Mouse (Mus musculus): ENCODE results near the gene Fbxw7. TPM values are rescaled to one million over a fixed set of nuclear protein-coding genes. Genes with fewer than 3 reads are reported as not detected.

Fbxw7 gene
- polyA plus RNA-seq, 1 experiment from 2014 or later: 8.9 TPM

GRCm38 (mm10) chr3:84985121-84985625, 170.1 kb downstream of the Fbxw7 start:
- 82% methylated on average over 8 of the region's 8 CpGs for WGBS
- Histone ChIP-seq H3K36me3 (ENCODE audit: control insufficient read depth, insufficient read depth, low read length) (peaks cover 3% of the 10 kb centered on the region), H3K9ac (ENCODE audit: low read length) (no peak overlapping the region), H3K27me3 (ENCODE audit: control insufficient read depth, insufficient read depth, low read length) (no peaks in the 10 kb centered on the region), H3K9me3 (ENCODE audit: control insufficient read depth, low read length) (no peaks in the 10 kb centered on the region), H3K27ac (replicated peaks in 1 of 2; ENCODE audit: control insufficient read depth in 1 of 2, insufficient read depth in 1 of 2, low read depth in 2 of 2, low read length in 2 of 2) (no peak overlapping the region), H3K4me3 (ENCODE audit: control insufficient read depth in 1 of 2, insufficient read depth in 1 of 2, low read depth in 1 of 2, low read length in 2 of 2) (no peak overlapping the region), H3K4me2 (ENCODE audit: low read length) (no peak overlapping the region), H3K4me1 (ENCODE audit: control insufficient read depth in 2 of 2, insufficient read depth in 2 of 2, low read length in 2 of 2) (no peaks in the 10 kb centered on the region)
- no peak for ATAC-seq (ENCODE audit: insufficient number of reproducible peaks, insufficient read depth, low FRiP score, low read depth)

GRCm38 (mm10) chr3:84988880-84989279, 173.8 kb downstream of the Fbxw7 start:
- no peak for ATAC-seq (ENCODE audit: insufficient number of reproducible peaks, insufficient read depth, low FRiP score, low read depth)
- no peak overlapping the region for H3K4me2 ChIP-seq (ENCODE audit: low read length)
- 93% methylated on average over 4 of the region's 4 CpGs for WGBS

GRCm38 (mm10) chr3:85005257-85005656, 190.2 kb downstream of the Fbxw7 start:
- H3K9me3 ChIP-seq (ENCODE audit: control insufficient read depth, low read length): no peaks in the 10 kb centered on the region
- no peaks in the 10 kb centered on the region for H3K36me3 ChIP-seq (ENCODE audit: control insufficient read depth, insufficient read depth, low read length)
- no peak for ATAC-seq (ENCODE audit: insufficient number of reproducible peaks, insufficient read depth, low FRiP score, low read depth)
- no peak overlapping the region for H3K4me3 ChIP-seq (ENCODE audit: control insufficient read depth in 1 of 2, insufficient read depth in 1 of 2, low read depth in 1 of 2, low read length in 2 of 2)
- H3K27me3 ChIP-seq (ENCODE audit: control insufficient read depth, insufficient read depth, low read length): no peaks in the 10 kb centered on the region
- no peak overlapping the region for H3K9ac ChIP-seq (ENCODE audit: low read length)
- H3K4me2 ChIP-seq (ENCODE audit: low read length): no peak overlapping the region
- 97% methylated on average over 2 of the region's 2 CpGs for WGBS
- H3K4me1 ChIP-seq (ENCODE audit: control insufficient read depth in 2 of 2, insufficient read depth in 2 of 2, low read length in 2 of 2): no peaks in the 10 kb centered on the region
- H3K27ac ChIP-seq (replicated peaks in 1 of 2; ENCODE audit: control insufficient read depth in 1 of 2, insufficient read depth in 1 of 2, low read depth in 2 of 2, low read length in 2 of 2): no peak overlapping the region

More at GRCm38 (mm10) chr3:84988880-84989279, 173.8 kb downstream of the Fbxw7 start:
- Histone ChIP-seq H3K9me3 (ENCODE audit: control insufficient read depth, low read length) (no peaks in the 10 kb centered on the region), H3K36me3 (ENCODE audit: control insufficient read depth, insufficient read depth, low read length) (no peaks in the 10 kb centered on the region), H3K27me3 (ENCODE audit: control insufficient read depth, insufficient read depth, low read length) (no peaks in the 10 kb centered on the region), H3K4me3 (ENCODE audit: control insufficient read depth in 1 of 2, insufficient read depth in 1 of 2, low read depth in 1 of 2, low read length in 2 of 2) (no peak overlapping the region), H3K27ac (replicated peaks in 1 of 2; ENCODE audit: control insufficient read depth in 1 of 2, insufficient read depth in 1 of 2, low read depth in 2 of 2, low read length in 2 of 2) (no peak overlapping the region), H3K4me1 (ENCODE audit: control insufficient read depth in 2 of 2, insufficient read depth in 2 of 2, low read length in 2 of 2) (no peaks in the 10 kb centered on the region), H3K9ac (ENCODE audit: low read length) (no peak overlapping the region)

- Histone ChIP-seq H3K27ac (replicated peaks in 1 of 2; ENCODE audit: control insufficient read depth in 1 of 2, insufficient read depth in 1 of 2, low read depth in 2 of 2, low read length in 2 of 2) (no peak overlapping the region), H3K4me1 (ENCODE audit: control insufficient read depth in 2 of 2, insufficient read depth in 2 of 2, low read length in 2 of 2) (peaks cover 6 to 7% of the 10 kb centered on the region in 2 experiments; a peak in 1 of 4 replicates), H3K4me3 (ENCODE audit: control insufficient read depth in 1 of 2, insufficient read depth in 1 of 2, low read depth in 1 of 2, low read length in 2 of 2) (no peak overlapping the region), H3K4me2 (ENCODE audit: low read length) (no peak overlapping the region), H3K9me3 (ENCODE audit: control insufficient read depth, low read length) (no peaks in the 10 kb centered on the region), H3K27me3 (ENCODE audit: control insufficient read depth, insufficient read depth, low read length) (no peaks in the 10 kb centered on the region), H3K9ac (ENCODE audit: low read length) (no peak overlapping the region), H3K36me3 (ENCODE audit: control insufficient read depth, insufficient read depth, low read length) (no peaks in the 10 kb centered on the region)
- ATAC-seq (ENCODE audit: insufficient number of reproducible peaks, insufficient read depth, low FRiP score, low read depth): no peak
- 83% methylated on average over 6 of the region's 6 CpGs for WGBS
Observed at GRCm38 (mm10) chr3:85012889-85013288, 197.8 kb downstream of the Fbxw7 start.

- Histone ChIP-seq H3K36me3 (ENCODE audit: control insufficient read depth, insufficient read depth, low read length) (no peaks in the 10 kb centered on the region), H3K4me3 (ENCODE audit: control insufficient read depth in 1 of 2, insufficient read depth in 1 of 2, low read depth in 1 of 2, low read length in 2 of 2) (no peak overlapping the region), H3K27me3 (ENCODE audit: control insufficient read depth, insufficient read depth, low read length) (no peaks in the 10 kb centered on the region), H3K4me1 (ENCODE audit: control insufficient read depth in 2 of 2, insufficient read depth in 2 of 2, low read length in 2 of 2) (peaks cover 6 to 7% of the 10 kb centered on the region in 2 experiments; a peak in 1 of 4 replicates), H3K4me2 (ENCODE audit: low read length) (peak overlapping the region; percentile 35; the same call in 1 of the 2 replicates), H3K9ac (ENCODE audit: low read length) (no peak overlapping the region), H3K27ac (replicated peaks in 1 of 2; ENCODE audit: control insufficient read depth in 1 of 2, insufficient read depth in 1 of 2, low read depth in 2 of 2, low read length in 2 of 2) (peak overlapping the region; percentile 15 to 30; a peak in 1 of 4 replicates), H3K9me3 (ENCODE audit: control insufficient read depth, low read length) (no peaks in the 10 kb centered on the region)
- no peak; the same call in 1 of the 2 replicates for ATAC-seq (ENCODE audit: insufficient number of reproducible peaks, insufficient read depth, low FRiP score, low read depth)
- 25% methylated on average over 9 of the region's 9 CpGs for WGBS
Observed at GRCm38 (mm10) chr3:85015667-85016066, 200.6 kb downstream of the Fbxw7 start.

GRCm38 (mm10) chr3:85020137-85020536, 205.1 kb downstream of the Fbxw7 start:
- Histone ChIP-seq H3K27ac (replicated peaks in 1 of 2; ENCODE audit: control insufficient read depth in 1 of 2, insufficient read depth in 1 of 2, low read depth in 2 of 2, low read length in 2 of 2) (no peak overlapping the region), H3K36me3 (ENCODE audit: control insufficient read depth, insufficient read depth, low read length) (no peaks in the 10 kb centered on the region), H3K4me2 (ENCODE audit: low read length) (no peak overlapping the region), H3K9ac (ENCODE audit: low read length) (no peak overlapping the region), H3K9me3 (ENCODE audit: control insufficient read depth, low read length) (no peaks in the 10 kb centered on the region), H3K4me1 (ENCODE audit: control insufficient read depth in 2 of 2, insufficient read depth in 2 of 2, low read length in 2 of 2) (peaks cover 7 to 8% of the 10 kb centered on the region in 2 experiments; a peak in 2 of 4 replicates), H3K27me3 (ENCODE audit: control insufficient read depth, insufficient read depth, low read length) (no peaks in the 10 kb centered on the region), H3K4me3 (ENCODE audit: control insufficient read depth in 1 of 2, insufficient read depth in 1 of 2, low read depth in 1 of 2, low read length in 2 of 2) (no peak overlapping the region)
- ATAC-seq (ENCODE audit: insufficient number of reproducible peaks, insufficient read depth, low FRiP score, low read depth): no peak

- H3K27ac ChIP-seq (replicated peaks in 1 of 2; ENCODE audit: control insufficient read depth in 1 of 2, insufficient read depth in 1 of 2, low read depth in 2 of 2, low read length in 2 of 2): no peak overlapping the region
- no peaks in the 10 kb centered on the region for H3K9me3 ChIP-seq (ENCODE audit: control insufficient read depth, low read length)
- ATAC-seq (ENCODE audit: insufficient number of reproducible peaks, insufficient read depth, low FRiP score, low read depth): no peak
- no peak overlapping the region for H3K9ac ChIP-seq (ENCODE audit: low read length)
- H3K27me3 ChIP-seq (ENCODE audit: control insufficient read depth, insufficient read depth, low read length): no peaks in the 10 kb centered on the region
- no peak overlapping the region for H3K4me3 ChIP-seq (ENCODE audit: control insufficient read depth in 1 of 2, insufficient read depth in 1 of 2, low read depth in 1 of 2, low read length in 2 of 2)
- no peak overlapping the region for H3K4me2 ChIP-seq (ENCODE audit: low read length)
- H3K36me3 ChIP-seq (ENCODE audit: control insufficient read depth, insufficient read depth, low read length): no peaks in the 10 kb centered on the region
- peaks cover 0 to 2% of the 10 kb centered on the region in 2 experiments; a peak in 1 of 4 replicates for H3K4me1 ChIP-seq (ENCODE audit: control insufficient read depth in 2 of 2, insufficient read depth in 2 of 2, low read length in 2 of 2)
- 91% methylated on average over 6 of the region's 6 CpGs for WGBS
Observed at GRCm38 (mm10) chr3:85021816-85022215, 206.7 kb downstream of the Fbxw7 start.

- H3K9me3 ChIP-seq (ENCODE audit: control insufficient read depth, low read length): no peaks in the 10 kb centered on the region
- no peak for ATAC-seq (ENCODE audit: insufficient number of reproducible peaks, insufficient read depth, low FRiP score, low read depth)
- no peak overlapping the region for H3K9ac ChIP-seq (ENCODE audit: low read length)
- no peak overlapping the region for H3K27ac ChIP-seq (replicated peaks in 1 of 2; ENCODE audit: control insufficient read depth in 1 of 2, insufficient read depth in 1 of 2, low read depth in 2 of 2, low read length in 2 of 2)
- H3K4me2 ChIP-seq (ENCODE audit: low read length): no peak overlapping the region
- H3K4me1 ChIP-seq (ENCODE audit: control insufficient read depth in 2 of 2, insufficient read depth in 2 of 2, low read length in 2 of 2): peaks cover 0 to 2% of the 10 kb centered on the region in 2 experiments; a peak in 1 of 4 replicates
- no peak overlapping the region for H3K4me3 ChIP-seq (ENCODE audit: control insufficient read depth in 1 of 2, insufficient read depth in 1 of 2, low read depth in 1 of 2, low read length in 2 of 2)
- H3K27me3 ChIP-seq (ENCODE audit: control insufficient read depth, insufficient read depth, low read length): no peaks in the 10 kb centered on the region
- no peaks in the 10 kb centered on the region for H3K36me3 ChIP-seq (ENCODE audit: control insufficient read depth, insufficient read depth, low read length)
- WGBS: 78% methylated on average over 11 of the region's 11 CpGs
Observed at GRCm38 (mm10) chr3:85022800-85023199, 207.7 kb downstream of the Fbxw7 start.
